In the genomic region with DNA sequence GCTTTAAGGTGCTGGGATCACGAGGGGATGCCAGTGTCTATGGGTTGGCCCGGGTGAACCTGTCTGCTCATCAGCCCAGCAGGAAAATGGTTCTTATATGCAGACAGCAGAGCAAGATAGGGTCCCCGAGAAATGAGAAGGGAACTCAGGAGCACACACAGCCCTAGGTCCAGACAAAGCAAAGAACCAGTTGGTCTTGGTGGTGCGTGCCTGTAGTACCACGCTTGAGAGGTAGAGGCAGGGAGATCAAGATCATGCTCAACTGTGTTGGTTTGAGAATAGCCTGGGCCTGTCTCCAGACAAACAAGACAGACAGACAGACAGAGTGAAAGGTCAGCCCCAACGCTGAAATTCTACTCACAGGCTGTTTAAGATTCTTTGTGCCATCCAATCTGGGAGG, we compare ENCODE assay signal across 10 mouse cellular contexts. TPM values are rescaled to one million over a fixed set of nuclear protein-coding genes. Genes with fewer than 3 reads are reported as not detected.
"Had no signal": no experiment of that assay in that cellular context is flagged by ENCODE, and none has a peak within 500 bp of the region (broad histone marks: within the 10 kb centered on the region; RNA-seq: fewer than 3 reads in every experiment).

No protein-coding gene starts in this region.

- H3K4me2 ChIP-seq: limb, embryonic 12.5 days; liver, embryonic 13.5 days; neural tube, embryonic 12.5 days had no signal

- H3K4me3 ChIP-seq: limb, embryonic 12.5 days; liver, embryonic 13.5 days; neural tube, embryonic 12.5 days had no signal

- H3K4me1 ChIP-seq: liver, embryonic 13.5 days; neural tube, embryonic 12.5 days had no signal

- H3K36me3 ChIP-seq: limb, embryonic 12.5 days; liver, embryonic 13.5 days; neural tube, embryonic 12.5 days had no signal

- H3K27ac ChIP-seq: kidney, postnatal 0 days; limb, embryonic 12.5 days; liver, embryonic 13.5 days; neural tube, embryonic 12.5 days had no signal

- H3K9ac ChIP-seq: limb, embryonic 12.5 days; liver, embryonic 13.5 days; liver, postnatal 0 days; neural tube, embryonic 12.5 days had no signal

- H3K9me3 ChIP-seq: limb, embryonic 12.5 days; liver, embryonic 13.5 days; neural tube, embryonic 12.5 days had no signal

- ATAC-seq: liver, postnatal 0 days had no signal

RNA-seq across cellular contexts. Expression of a gene that starts 5.9 kb away (rescaled TPM):
- total RNA-seq: layer of hippocampus, adult 8-10 months; megakaryocyte progenitor cell, adult 5-6 weeks; monocyte, adult 5-6 weeks; neutrophil, adult 5-6 weeks had no signal
- polyA plus RNA-seq: limb, embryonic 12.5 days; liver, embryonic 13.5 days; liver, postnatal 0 days; lung, embryonic 16.5 days; neural tube, embryonic 12.5 days had no signal

RNA-seq across cellular contexts. Expression of a gene that starts 11.0 kb away (rescaled TPM):
- total RNA-seq: monocyte, adult 5-6 weeks; neutrophil, adult 5-6 weeks had no signal

RNA-seq across cellular contexts. Expression of a gene that starts 56.5 kb away (rescaled TPM):
- total RNA-seq: megakaryocyte progenitor cell, adult 5-6 weeks; monocyte, adult 5-6 weeks; neutrophil, adult 5-6 weeks had no signal

RNA-seq across cellular contexts. Expression of a gene that starts 56.6 kb away (rescaled TPM):
- total RNA-seq: neutrophil, adult 5-6 weeks had no signal
